Mouse (Mus musculus) forelimb bud, embryonic 11.5 days (tissue): ENCODE measurements around the gene Nmi.
"Not testable (repeated sequence)": the region's sequence is repeated elsewhere in the genome, so short reads cannot be mapped to it uniquely, and the experiment has no call there.

Source experiments
- DNase-seq: peaks from one replicate; pipeline ENCODE4 v3.0.0-alpha.2; 2012; ENCODE audit warnings: low read depth, low spot score

Nmi gene

GRCm38 (mm10) chr2:51973410-51973968 lies at the start of gene Nmi:
TSS of gene Nmi (minus strand) at chr2:51973494.
- DNase-seq = no peak

GRCm38 (mm10) chr2:52016361-52016760 lies 43.1 kb upstream of the Nmi start:
- no peak for DNase-seq

DNA sequence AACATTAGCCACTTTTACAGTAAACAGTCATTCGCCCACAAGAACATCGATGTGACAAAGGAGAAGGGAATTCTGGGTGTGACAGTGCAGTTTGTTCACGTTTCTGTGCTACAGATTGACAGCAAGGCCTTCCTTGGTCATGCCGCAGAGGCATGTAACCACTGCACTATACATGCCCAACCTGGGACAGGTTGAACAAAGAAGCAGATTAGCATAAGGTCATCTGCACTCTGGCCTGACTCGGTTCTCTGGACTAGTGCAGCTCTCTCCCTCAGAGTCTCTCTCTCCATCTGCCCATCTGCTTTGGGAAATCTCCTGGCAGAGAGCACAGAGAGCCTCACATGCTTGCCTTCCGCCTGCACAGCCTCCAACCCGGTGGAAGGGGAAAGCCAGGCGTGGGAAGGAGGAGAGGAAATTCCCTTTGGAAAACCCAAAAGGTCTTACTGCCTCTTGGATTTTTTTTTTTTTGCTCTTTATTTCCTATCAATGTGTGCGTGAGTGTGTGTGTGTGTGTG lies 40.1 kb upstream of the Nmi start:
- no peak for DNase-seq

DNA sequence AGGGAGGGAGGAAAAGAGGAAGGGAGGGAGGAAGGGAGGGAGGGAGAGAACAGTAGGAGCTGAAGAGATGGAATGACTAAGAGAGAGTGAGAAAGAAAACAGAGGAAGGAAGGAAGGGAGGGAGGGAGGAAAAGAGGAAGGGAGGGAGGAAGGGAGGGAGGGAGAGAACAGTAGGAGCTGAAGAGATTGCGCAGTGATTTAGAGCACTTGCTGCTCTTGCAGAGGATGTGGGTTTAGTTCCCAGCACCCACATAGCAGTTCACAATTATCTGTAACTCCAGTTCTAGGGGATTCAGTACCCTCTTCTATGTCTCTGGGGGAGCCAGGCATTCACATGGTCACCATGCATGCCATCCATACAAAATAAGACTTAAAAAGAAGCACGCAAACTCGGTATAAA lies 38.5 kb upstream of the Nmi start:
- not testable (repeated sequence) for DNase-seq

DNA sequence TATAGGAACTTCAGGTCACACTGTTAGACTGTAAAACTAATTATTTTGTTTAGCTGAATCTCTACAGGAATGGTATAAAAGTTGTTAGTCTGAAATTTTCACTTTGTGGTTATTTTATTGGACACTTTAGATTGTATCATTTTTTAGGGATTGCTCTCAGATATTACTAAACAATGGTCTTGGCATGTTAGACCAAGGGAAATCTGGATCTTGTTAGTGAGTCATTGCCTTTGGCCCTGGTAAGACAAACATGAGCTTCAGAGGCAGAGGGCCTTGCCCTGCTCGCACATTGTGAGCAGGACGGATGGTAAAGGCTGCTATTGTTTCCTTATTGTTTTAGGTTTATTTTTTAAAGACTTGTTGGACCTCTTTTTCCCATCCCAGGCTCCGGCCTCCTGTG lies 33.1 kb upstream of the Nmi start:
- DNase-seq = peak; percentile 29

GRCm38 (mm10) chr2:52002299-52002698 lies 29.0 kb upstream of the Nmi start:
- DNase-seq = not testable (repeated sequence)

- DNase-seq = no peak
Observed at GRCm38 (mm10) chr2:52001521-52001920, 28.2 kb upstream of the Nmi start.

- DNase-seq = no peak
Observed at GRCm38 (mm10) chr2:51999996-52000395, 26.7 kb upstream of the Nmi start.

DNA sequence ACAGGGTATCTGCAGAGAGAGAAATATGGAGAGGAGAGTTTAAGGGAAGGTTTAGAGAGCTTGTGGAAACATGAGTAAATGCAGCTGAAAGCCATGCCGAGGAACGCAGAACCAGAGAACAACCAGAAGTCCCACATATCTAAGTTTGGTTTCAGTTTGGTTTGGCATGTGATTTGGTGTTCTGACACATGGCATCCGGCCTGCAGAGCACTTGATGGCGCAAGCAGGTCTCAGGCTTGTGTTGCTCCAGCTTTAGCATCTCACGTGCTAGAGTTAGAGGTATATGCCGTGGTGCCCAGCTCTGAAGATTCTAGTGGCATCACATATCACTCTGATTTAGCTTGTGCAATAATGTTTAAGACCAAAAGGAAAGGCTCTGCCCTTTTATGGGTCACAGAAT lies 18.2 kb upstream of the Nmi start:
- DNase-seq = no peak

DNA sequence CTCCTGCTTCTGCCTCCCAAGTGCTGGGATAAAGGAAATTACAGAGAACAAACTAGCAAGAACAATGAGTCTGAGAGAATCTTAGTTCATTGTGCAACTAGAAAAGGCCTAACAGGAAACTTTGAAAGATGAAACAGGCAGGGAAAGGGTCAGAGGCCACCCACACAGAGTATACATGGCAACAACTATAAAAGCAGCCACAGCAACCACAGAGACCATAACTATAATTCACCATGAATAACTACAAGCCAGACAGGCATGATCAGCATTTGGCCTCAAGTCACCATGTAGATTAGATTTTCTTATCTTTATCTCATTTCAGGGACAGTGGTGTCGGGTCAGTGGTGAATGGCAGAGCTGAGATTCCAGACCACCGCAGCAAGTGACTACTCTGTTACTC lies 16.3 kb upstream of the Nmi start:
- DNase-seq = no peak

GRCm38 (mm10) chr2:51986695-51987094 lies 13.4 kb upstream of the Nmi start:
- DNase-seq = no peak

DNA sequence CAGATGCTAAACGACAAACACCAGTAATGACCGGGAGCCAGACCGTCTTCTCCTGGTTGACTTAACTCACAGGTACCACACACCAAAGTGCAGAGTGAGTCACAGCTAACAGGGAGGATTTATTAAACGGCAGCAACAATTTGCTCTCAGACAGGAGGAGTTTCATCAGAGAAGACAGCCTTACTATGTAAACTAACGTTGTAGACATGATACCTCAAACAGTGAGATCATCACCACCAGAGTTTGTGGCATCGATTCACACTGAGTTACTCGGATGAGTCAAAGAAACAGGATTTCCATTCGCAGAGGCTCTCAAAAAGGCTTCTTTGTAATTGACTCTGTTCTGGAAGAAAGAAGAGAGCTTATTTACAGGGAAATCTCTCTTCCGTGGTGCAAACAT lies 12.9 kb upstream of the Nmi start:
- DNase-seq = no peak

DNA sequence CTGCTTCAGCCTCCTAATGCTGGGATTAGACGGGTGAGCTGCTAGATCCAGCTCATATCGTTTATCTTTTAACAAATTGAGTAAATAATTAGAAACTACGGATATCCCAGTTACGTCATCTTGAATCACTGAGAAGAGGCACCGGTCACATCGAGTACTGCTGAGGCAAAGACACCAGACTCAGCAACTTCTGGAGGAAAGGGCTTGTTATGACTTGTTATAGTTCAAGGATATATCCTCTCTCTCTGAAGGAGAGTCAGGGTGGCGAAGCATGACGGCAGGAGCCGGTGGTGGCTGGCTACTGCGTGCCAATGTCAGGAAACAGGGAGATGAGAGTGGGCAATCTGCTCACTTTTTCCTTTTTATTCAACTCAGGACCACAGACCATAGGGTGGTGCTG lies 11.9 kb upstream of the Nmi start:
- DNase-seq = no peak

- DNase-seq = no peak
Observed at GRCm38 (mm10) chr2:51982288-51982687, 9.0 kb upstream of the Nmi start.

GRCm38 (mm10) chr2:51981630-51982029 lies 8.3 kb upstream of the Nmi start:
- DNase-seq = no peak

DNA sequence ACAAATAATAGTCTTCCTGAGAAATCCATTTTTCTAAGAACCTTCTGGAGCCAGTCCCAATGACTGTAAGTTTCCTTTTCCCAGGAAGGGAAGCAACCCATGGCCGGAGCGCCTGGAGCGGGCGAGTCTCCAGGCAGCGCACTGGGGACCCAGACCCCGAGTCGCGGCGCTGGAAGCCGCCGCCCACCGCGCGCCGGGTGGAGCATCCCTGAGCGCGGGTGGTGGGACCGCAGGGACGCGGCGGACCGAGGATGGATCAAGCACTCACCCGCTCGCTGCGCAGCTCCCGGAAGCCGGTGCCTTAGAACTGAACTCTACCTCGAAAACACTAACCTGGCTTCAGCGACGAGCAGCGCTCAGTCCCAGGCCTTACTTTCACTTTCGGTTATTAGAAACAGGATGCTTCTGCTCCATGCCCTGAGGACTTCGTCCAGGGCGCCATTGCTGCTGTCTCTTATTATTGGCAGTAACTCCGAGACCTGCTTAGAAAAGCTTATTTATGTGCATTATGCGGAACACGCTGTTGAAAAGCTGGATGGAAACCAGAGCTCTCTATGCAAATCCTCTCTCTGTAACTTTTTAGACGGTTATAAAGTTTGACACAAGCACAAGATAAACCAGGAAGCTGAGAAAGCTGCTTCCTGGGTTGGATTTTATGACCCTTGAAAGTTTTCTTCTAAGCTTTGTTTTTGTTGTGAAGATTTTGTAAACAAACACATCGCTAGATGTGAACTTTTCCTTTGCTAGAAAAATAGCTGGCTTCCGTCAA lies 469 bp downstream of the Nmi start:
- peak; percentile 21 for DNase-seq

GRCm38 (mm10) chr2:51972142-51972541 lies 1.2 kb downstream of the Nmi start:
- DNase-seq = no peak

- DNase-seq = no peak
Observed at GRCm38 (mm10) chr2:51970897-51971296, 2.4 kb downstream of the Nmi start.

DNA sequence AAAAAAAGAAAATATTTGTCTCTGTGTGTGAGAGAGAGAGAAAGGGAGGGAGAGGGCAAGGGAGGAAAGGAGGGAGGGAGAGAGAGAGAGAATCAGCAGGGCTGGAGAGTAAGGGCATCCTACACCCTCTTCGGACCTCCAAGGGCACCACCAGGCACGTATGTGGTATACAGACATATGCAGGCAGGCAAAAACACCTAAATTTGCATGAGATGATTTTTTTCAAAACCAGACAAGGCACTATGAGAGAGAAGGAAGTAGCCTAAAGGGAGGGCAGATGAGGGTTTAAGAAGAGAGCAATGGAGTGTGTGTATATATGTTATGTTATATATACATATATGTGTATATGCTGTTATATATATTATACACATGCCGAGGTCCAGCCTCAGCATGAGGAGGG lies 6.0 kb downstream of the Nmi start:
- DNase-seq = no peak

DNA sequence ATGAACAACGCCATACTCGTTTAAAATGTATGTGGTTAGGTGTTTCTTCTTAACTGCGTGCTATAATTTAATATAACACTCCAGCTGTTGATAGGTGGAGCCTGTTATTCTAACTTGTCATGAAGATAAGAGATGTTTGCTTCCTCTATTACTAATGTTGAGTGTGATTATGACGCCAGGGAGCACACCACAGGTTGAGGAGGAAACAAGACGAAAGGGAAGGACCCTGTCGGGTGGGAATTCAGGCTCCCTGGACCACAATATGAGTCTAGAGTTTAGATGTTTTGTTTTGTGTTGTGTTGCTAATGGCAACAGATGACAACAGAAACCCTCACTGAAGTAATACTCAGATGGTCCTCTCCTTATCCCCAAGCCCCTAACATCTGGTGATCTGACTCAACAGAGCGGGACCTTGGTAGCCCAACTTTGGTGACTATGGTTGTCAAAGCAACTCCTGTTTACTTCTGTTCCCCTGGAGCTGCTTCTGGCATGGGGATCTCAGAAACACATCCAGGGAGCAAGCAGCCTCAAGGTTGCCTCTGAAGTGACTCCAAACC lies 19.6 kb downstream of the Nmi start:
- DNase-seq = no peak

GRCm38 (mm10) chr2:51950876-51951275 lies 22.4 kb downstream of the Nmi start:
- peak; percentile 35 for DNase-seq

DNA sequence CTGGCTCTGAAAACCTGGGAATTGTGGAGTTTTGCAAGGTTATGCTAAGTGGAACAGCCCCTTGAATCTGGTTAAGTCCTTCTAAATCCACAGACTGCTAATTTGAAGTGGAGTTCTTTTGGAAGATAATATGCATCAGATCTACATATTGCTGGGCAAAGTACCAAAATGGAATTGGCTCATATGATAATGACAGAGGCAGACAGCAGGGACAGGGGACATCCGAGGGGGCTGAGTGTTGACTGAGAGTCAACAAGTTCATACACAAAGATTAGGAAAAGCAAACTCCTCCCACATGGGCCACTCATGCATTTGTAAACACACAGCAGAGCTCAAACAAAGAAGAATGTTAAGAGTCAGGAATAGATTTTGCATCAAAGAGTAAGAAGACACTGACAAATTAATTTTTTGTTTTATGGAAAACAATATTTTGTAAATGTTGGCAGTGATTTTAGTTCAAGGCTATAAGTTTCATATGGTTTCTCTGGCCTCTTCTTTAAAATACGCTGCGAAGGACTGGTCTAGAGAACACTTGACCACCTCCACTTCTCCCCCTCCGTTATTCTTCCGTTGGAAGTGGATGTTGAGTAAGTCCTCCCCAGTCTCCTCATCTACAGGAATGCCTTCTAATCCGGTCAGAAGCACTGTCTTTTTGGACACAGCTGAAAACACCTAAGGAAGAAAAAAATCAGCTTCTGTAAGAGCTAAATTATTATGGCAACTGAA lies 25.0 kb downstream of the Nmi start:
- no peak for DNase-seq
